Mouse (Mus musculus) heart, postnatal 0 days (tissue): Measurements from ENCODE around the gene Ntn4.

Source experiments
- CTCF ChIP-seq: IDR thresholded peaks from 2 replicates; pipeline ENCODE4 v1.5.1; 2016; ENCODE audit warnings: antibody characterized with exemption, control low read depth, low read depth
- EP300 ChIP-seq: IDR thresholded peaks from 2 replicates; pipeline ENCODE4 v1.6.1; 2016; ENCODE audit warnings: antibody characterized with exemption, low read depth

DNA sequence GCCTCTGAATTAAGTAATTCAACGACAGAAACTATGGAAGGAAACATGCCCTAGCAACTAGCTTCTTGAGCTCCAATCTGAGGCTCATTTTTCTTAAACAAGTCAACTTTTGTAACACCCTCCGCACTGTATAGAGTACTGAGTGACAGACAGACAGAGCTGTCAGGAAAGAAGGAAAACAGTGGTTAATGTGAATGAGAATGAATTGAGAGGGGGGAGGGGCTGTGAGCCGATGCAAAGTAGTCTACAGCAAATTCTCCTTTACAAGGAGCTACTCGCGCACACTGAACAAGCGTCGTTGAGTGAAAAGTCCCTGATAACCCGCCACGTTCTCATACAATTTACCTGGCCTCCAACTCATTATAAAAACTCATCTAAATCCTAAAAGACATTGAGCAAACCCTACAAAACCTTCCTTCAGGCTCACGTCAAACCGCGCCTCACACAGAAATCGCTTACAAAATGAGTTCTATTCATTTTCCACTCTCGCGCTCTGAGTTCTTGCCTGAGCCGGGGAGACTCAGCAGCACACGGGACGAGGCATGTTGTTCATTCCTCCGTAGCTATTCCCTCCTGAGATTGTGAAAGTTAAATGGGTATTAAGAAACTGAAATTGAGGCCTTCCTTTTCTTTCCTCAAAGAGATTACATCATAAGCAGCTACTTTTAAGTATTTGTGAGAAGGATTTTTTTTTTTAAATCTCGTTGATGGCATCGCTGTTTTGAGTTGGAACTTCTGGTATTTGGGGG, 54.7 kb downstream of the Ntn4 start:
- TF ChIP-seq CTCF (no peak), EP300 (no peak)
